31 mouse cellular contexts compared by ENCODE assay signal in genomic region chr5:137111542-137112408, GRCm38 (mm10). TPM values are rescaled to one million over a fixed set of nuclear protein-coding genes. Genes with fewer than 3 reads are reported as not detected.
"Had no signal": no experiment of that assay in that cellular context is flagged by ENCODE, and none has a peak within 500 bp of the region (broad histone marks: within the 10 kb centered on the region; RNA-seq: fewer than 3 reads in every experiment).

No protein-coding gene starts in this region.

- H3K36me3 ChIP-seq: midbrain, embryonic 13.5 days; neural tube, embryonic 13.5 days had no signal

- DNase-seq: kidney, adult 9 months; kidney, postnatal 14 days; kidney, postnatal 4 days; layer of hippocampus, adult 9-11 months; layer of hippocampus, postnatal 36 days; left cerebral cortex, postnatal 4 days; liver, postnatal 0 days; lung, embryonic 14.5 days; lung, postnatal 10 days; lung, postnatal 36 days; retina, postnatal 1 day; right cerebral cortex, postnatal 25 days; spleen, adult 18-20 months; thymus, postnatal 25 days had no signal

- H3K27ac ChIP-seq: left cerebral cortex, adult 2 months; limb, embryonic 12.5 days; limb, embryonic 15.5 days; liver, embryonic 14.5 days; midbrain, embryonic 10.5 days; midbrain, embryonic 13.5 days; neural tube, embryonic 13.5 days; stomach, embryonic 15.5 days had no signal

- ATAC-seq: liver, postnatal 0 days; midbrain, embryonic 13.5 days; midbrain, embryonic 16.5 days had no signal

- H3K4me3 ChIP-seq: left cerebral cortex, adult 2 months; limb, embryonic 12.5 days; limb, embryonic 15.5 days; megakaryocyte, embryonic 14.5 days; midbrain, embryonic 10.5 days; midbrain, embryonic 13.5 days; myocyte; neural tube, embryonic 13.5 days; stomach, embryonic 15.5 days had no signal

- H3K9ac ChIP-seq: limb, embryonic 12.5 days; limb, embryonic 15.5 days; liver, embryonic 14.5 days; liver, postnatal 0 days; lung, embryonic 14.5 days; midbrain, embryonic 13.5 days; neural tube, embryonic 13.5 days; stomach, embryonic 15.5 days had no signal

- H3K27me3 ChIP-seq: limb, embryonic 12.5 days; limb, embryonic 15.5 days; megakaryocyte, embryonic 14.5 days; neural tube, embryonic 13.5 days; stomach, embryonic 15.5 days had no signal

- H3K9me3 ChIP-seq: limb, embryonic 15.5 days; midbrain, embryonic 10.5 days; midbrain, embryonic 13.5 days; neural tube, embryonic 13.5 days; stomach, embryonic 15.5 days had no signal

- H3K4me2 ChIP-seq: limb, embryonic 12.5 days; limb, embryonic 15.5 days; liver, embryonic 11.5 days; lung, embryonic 14.5 days; midbrain, embryonic 13.5 days; neural tube, embryonic 13.5 days; stomach, embryonic 15.5 days had no signal

RNA-seq across cellular contexts. Expression of gene Muc3, which starts 37.3 kb away (rescaled TPM):
- total RNA-seq: layer of hippocampus, adult 18-20 months; layer of hippocampus, postnatal 36 days; left cerebral cortex, adult 2 months; left cerebral cortex, postnatal 14 days; left cerebral cortex, postnatal 4 days; monocyte, adult 5-6 weeks; neutrophil, adult 5-6 weeks had no signal
- polyA plus RNA-seq: kidney, embryonic 16.5 days; limb, embryonic 12.5 days; limb, embryonic 15.5 days; liver, embryonic 11.5 days; liver, embryonic 14.5 days; liver, postnatal 0 days; lung, embryonic 14.5 days; midbrain, embryonic 10.5 days; midbrain, embryonic 13.5 days; midbrain, embryonic 16.5 days; myocyte; neural tube, embryonic 13.5 days had no signal

RNA-seq across cellular contexts. Expression of gene Serpine1, which starts 39.7 kb away (rescaled TPM):
- total RNA-seq: monocyte, adult 5-6 weeks; neutrophil, adult 5-6 weeks had no signal
